Mouse (Mus musculus): Measurements from ENCODE around the gene Fndc3b. TPM values are rescaled to one million over a fixed set of nuclear protein-coding genes. Genes with fewer than 3 reads are reported as not detected.

Fndc3b gene
- polyA plus RNA-seq (2017; shearing (Covaris generic)): 0.59 TPM

GRCm38 (mm10) chr3:27710648-27711428 is at the start of gene Fndc3b:
Gene Fndc3b (minus strand): TSS chr3:27711307.

GRCm38 (mm10) chr3:27371276-27371621 is 339.9 kb downstream of the Fndc3b start, which contains the start of gene Ghsr:
Gene Ghsr (plus strand): TSS chr3:27371351.

Other genes with a start within 250 kb of the Fndc3b start
- not detected for gene Tmem212, start 185.1 kb upstream of the Fndc3b start, polyA plus RNA-seq (2017; shearing (Covaris generic))
- gene Pld1, start 227.4 kb upstream of the Fndc3b start, polyA plus RNA-seq (2017; shearing (Covaris generic)): 0.73 TPM